Mouse (Mus musculus) heart, adult 11 months (tissue): ENCODE measurements around the gene Fscn2.

ENCODE experiments used
- DNase-seq: peaks from one replicate; pipeline ENCODE4 v3.0.0; 2022

The Fscn2 gene

DNA sequence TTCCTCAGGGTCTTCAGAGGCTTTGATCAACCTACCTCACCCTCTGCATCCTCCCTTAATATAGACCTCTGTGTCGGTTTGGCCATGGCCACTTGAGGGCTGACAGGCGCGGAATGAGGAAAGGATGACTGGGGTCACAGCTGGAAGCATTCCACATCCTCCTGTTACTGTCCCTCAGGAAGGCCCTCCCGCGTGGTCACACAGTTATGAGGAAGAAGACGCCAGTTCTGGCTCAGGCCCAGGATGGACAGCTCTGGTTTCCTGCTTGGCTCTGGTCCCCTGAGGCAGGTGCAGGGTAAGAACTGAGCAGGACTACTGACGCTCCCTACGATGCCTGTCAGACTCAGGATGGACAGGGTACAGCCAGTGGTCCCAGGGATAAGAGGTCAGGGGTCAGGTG is 1.3 kb upstream of the Fscn2 start:
- peak; percentile 98 for DNase-seq

DNA sequence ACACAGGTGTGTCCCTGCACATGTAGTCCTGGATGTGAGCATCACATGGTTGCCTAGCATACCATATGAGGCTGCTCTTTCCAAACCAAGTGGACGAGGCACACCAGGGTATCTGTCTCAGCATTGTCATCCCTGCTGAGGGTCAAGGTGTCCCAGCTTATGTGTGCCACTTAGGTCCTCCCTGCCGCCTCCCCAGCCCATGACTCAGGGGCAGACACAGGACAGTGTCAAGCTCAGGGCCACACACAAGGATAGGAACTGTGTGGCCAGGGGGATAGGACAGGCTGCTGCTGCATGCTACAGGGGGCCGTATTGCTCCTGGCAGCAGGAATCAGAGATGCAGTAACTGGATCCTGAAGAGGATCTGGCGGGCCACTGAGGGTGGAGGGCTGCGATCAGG is 579 bp upstream of the Fscn2 start:
- DNase-seq, result no peak

DNA sequence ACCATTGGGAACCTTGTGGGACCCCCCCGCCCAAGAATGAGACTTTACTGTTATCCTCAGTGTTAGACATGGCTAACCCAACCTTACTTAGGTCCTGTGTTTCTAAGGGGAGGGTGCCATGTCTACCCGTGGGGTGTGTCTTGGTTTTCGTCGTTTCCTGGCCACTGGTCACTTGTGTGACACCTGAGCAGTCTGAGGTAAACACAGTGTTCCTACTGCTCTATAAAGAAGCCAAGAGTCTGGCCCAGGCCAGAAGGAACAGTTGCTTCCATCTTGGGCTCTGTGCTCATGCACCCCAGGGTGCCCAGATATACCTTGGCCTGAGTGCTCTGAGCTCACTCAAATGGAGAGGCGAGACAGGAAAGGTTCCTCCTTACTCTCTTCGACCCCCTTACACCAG is 1.6 kb downstream of the Fscn2 start:
- no peak for DNase-seq

- no peak for DNase-seq
Measured at GRCm38 (mm10) chr11:120366443-120367027, 5.2 kb downstream of the Fscn2 start.

GRCm38 (mm10) chr11:120369656-120370055 is 8.3 kb downstream of the Fscn2 start:
- DNase-seq, result peak; percentile 96

DNA sequence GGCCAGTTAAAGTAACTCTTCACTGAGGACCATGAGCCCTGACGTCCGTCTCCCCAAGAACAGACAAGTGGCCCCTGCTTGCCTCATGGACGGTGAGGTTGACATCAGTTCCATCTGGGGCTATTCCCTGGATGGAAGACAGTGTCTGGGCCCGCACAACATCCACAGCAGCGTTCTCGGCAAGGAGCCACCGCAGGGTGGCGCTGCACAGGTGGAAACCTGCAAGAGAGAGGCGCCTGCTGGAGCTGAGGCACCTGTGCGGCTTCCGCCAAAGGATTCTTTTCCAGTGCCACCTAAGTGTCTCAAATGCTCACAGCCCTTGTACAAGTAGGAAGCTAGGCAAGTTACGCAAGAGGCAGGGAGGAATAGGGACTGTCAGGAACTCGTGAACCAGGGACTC is 11.7 kb downstream of the Fscn2 start:
- DNase-seq, result no peak

GRCm38 (mm10) chr11:120373820-120374586 is 12.7 kb downstream of the Fscn2 start:
- peak; percentile 97 for DNase-seq

GRCm38 (mm10) chr11:120375324-120375723 is 14.0 kb downstream of the Fscn2 start:
- peak; percentile 91 for DNase-seq

GRCm38 (mm10) chr11:120376302-120377160 is 15.2 kb downstream of the Fscn2 start:
- peak; percentile 91 for DNase-seq

- peak; percentile 95 for DNase-seq
Measured at GRCm38 (mm10) chr11:120377337-120377736, 16.0 kb downstream of the Fscn2 start.

DNA sequence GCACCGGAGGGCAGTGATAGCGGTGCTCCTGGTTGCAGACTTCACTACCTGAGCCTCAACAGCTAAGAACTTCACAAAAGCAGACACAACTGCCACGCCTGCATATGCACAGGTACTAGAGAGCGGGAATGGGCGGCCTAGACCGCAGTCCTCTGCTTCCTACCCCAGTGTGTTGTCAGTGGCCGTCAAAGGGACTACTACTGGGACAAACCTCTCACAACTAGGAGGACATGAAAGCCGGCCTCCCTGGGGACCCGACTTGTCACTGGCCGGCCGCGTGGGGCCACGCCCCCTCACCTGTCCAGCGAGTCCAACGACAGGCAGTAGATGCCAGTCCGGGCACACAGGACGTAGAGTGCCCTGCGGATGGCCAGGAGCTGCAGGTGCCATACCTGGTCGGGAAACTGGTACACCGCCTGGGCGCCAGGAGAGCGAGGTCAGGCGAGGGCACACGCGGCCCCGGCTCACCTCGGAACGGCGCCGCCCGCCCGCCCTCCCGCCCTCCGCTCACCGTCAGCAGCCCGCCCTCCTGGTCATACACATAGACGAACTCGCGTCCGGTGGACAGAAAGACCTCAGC is 16.8 kb downstream of the Fscn2 start:
- DNase-seq, result peak; percentile 97

- peak; percentile 99 for DNase-seq
Measured at GRCm38 (mm10) chr11:120378611-120379540, 17.5 kb downstream of the Fscn2 start, which contains the start of gene Faap100. Gene Faap100 (minus strand): TSS chr11:120378764.

DNA sequence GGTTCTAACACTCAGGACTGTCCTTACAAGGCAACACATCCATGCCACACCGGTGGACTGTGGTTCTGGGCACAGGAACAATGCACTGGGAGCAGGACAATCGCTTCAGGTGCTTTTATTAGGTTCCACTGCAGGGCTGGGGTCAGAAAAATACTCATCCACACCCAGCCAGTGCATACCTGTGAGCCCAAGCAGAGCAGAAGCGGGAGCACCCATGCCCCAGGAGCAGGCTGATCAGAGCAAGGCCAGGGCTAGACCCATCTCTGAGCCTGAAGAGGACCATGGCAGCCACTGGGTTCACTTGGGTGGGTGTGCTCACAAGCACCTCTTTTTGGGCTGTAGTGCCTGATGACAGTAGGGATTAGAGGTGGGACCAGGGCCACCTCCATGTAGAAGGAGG is 18.9 kb downstream of the Fscn2 start:
- DNase-seq, result peak; percentile 92

GRCm38 (mm10) chr11:120381157-120381556 is 19.8 kb downstream of the Fscn2 start:
- peak; percentile 83 for DNase-seq

DNA sequence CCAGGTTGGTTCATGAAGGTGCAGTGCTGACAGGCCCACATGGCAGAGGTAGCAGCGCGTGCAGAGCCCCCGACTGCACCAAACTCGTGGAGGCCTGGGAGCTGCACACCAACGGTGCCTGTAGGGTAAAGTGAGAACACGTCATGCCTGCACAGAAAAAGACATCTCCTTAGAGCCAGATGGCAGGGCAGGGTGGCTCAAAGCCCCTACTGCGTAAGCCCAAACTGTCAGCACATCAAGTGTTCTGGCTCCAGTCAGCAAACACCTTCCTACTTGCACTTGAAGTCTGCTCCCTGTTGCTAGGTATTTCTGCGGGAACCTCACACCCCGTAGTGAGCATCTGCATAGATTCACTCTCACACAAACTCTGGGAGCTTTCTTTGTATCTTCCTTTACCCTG is 21.2 kb downstream of the Fscn2 start:
- DNase-seq, result peak; percentile 97

DNA sequence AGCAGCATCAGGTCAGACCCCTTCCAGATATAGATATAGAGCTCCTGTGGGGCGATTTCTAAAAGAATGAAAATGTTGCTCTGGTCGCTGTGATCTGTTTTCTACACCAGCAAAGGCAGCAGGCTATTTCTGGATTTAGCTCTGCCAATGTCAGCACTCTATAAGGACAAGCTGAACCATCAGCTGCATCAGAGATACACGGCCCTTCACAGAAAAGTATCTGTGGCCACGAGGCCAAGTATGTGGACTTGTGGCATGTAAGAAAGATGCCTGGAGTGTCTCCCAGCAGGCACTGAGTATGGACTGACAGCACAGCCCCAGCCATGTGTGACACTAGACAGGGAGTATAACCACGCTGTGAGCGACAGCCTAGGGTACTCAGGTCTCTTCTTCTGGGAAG is 25.3 kb downstream of the Fscn2 start:
- DNase-seq, result peak; percentile 94

DNA sequence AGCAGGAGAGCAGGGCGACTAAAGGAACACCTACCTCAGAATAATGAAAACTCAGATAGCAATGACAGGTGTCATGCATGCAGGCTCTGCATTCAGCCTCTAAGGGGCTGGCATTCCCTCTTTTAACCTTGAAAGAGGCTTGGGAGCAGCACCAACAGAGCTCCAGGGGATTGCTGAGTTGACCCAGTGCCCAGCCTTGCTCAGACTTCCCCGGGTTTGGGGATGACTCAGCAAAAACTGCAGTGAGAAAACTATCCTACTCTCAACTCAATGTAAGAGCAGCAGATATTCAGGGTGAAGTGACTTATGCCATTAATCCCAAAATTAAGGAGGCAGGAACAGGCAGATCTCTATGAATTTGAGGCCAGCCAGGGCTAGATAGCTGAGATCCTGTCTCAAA is 25.8 kb downstream of the Fscn2 start:
- DNase-seq, result peak; percentile 89

DNA sequence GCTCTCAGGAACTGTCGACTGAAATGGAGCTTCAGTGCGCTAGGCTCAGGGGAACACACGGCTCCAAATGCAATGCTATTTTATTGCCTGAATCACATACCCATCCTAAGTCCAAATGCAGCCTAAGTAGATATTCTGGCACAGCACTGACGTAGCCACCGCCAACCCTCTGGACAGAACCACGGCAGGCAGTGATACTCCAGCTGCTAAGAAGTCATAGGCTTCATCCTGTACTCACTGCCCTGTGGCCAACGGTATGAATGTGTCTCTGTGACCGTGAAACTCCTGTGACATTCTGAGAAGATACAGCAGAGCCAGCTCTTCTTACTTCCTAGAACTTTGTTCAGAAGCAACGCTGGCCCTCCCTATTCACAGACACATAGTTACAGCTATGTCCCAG is 27.2 kb downstream of the Fscn2 start:
- DNase-seq, result no peak

DNA sequence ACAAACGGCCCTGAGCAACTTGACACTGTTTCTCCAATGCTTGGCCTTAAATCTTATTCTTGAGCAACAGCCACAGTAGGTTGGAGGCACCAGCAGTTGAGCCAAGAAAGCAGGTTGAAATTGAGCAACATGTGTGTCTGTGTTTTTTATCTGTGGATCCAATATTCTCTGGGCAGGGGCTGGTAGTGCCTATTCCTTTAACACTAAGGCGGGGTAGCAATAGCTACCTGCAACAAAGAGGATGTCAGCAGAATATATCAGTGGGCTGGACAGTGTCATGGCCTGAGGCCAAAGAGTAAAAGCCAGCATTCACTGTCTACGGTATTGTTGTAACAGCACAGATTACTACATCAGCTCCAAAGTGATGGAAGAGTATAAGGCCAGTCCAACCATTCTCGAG is 34.3 kb downstream of the Fscn2 start:
- DNase-seq, result peak; percentile 85

GRCm38 (mm10) chr11:120397602-120398001 is 36.3 kb downstream of the Fscn2 start:
- DNase-seq, result peak; percentile 76

DNA sequence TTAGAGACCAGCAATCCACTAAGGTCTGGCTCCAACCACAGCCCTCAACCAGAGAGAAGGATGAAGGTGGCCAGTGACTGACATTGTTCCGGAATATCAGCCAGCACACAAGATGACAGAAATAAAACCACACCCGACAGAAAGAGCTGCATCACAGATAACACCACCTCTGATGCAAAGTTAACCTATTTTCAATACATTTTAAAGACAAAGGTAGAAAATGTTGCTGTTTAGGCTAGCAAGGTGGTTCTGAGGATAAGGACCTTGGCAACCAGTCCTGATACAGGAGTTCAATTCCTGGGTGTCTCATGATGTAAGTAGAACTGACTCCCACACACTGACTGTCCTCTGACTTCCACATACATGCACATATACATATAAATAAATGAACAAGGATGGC is 38.0 kb downstream of the Fscn2 start:
- no peak for DNase-seq

GRCm38 (mm10) chr11:120404814-120405213 is 43.5 kb downstream of the Fscn2 start:
- no peak for DNase-seq
